Mouse (Mus musculus) cerebellum, adult (tissue): Measurements from ENCODE around the gene Spem1.

Experiments used
- ATAC-seq: cut with Nextera tagmentation; 2 replicates; pipeline ENCODE4 v1.9.2; 2017; ENCODE audit warnings: mild to moderate bottlenecking, moderate library complexity, mixed read lengths; ENCODE audit not compliant: insufficient number of reproducible peaks, low FRiP score, low TSS enrichment

Spem1 gene

GRCm38 (mm10) chr11:69801379-69801977 lies 20.5 kb downstream of the Spem1 start, which contains the start of gene Fgf11:
TSS of gene Fgf11 (minus strand) at chr11:69801857.
- ATAC-seq, result no peak

- ATAC-seq, result no peak
Measured at GRCm38 (mm10) chr11:69800392-69801197, 21.4 kb downstream of the Spem1 start.

GRCm38 (mm10) chr11:69800138-69800391 lies 21.9 kb downstream of the Spem1 start:
- no peak for ATAC-seq

GRCm38 (mm10) chr11:69799394-69800137 lies 22.4 kb downstream of the Spem1 start:
- ATAC-seq, result no peak

GRCm38 (mm10) chr11:69797924-69798323 lies 24.1 kb downstream of the Spem1 start:
- no peak for ATAC-seq

GRCm38 (mm10) chr11:69795983-69796435 lies 26.0 kb downstream of the Spem1 start:
- ATAC-seq, result no peak

- peak; percentile 95 for ATAC-seq
Measured at GRCm38 (mm10) chr11:69795168-69795982, 26.6 kb downstream of the Spem1 start, which contains the start of gene Chrnb1. TSS of gene Chrnb1 (minus strand) at chr11:69795943.

- ATAC-seq, result no peak
Measured at GRCm38 (mm10) chr11:69793429-69793828, 28.6 kb downstream of the Spem1 start.

GRCm38 (mm10) chr11:69791420-69791819 lies 30.6 kb downstream of the Spem1 start:
- no peak for ATAC-seq

- no peak for ATAC-seq
Measured at GRCm38 (mm10) chr11:69789431-69789830, 32.5 kb downstream of the Spem1 start.

- ATAC-seq, result no peak
Measured at GRCm38 (mm10) chr11:69787306-69787705, 34.7 kb downstream of the Spem1 start.

- ATAC-seq, result no peak
Measured at GRCm38 (mm10) chr11:69784793-69785272, 37.1 kb downstream of the Spem1 start.

GRCm38 (mm10) chr11:69781828-69782227 lies 40.2 kb downstream of the Spem1 start:
- ATAC-seq, result no peak

- ATAC-seq, result no peak
Measured at GRCm38 (mm10) chr11:69778985-69779384, 43.0 kb downstream of the Spem1 start.

- ATAC-seq, result no peak
Measured at GRCm38 (mm10) chr11:69778258-69778982, 43.6 kb downstream of the Spem1 start.

GRCm38 (mm10) chr11:69777504-69778257 lies 44.3 kb downstream of the Spem1 start:
- ATAC-seq, result no peak

- no peak for ATAC-seq
Measured at GRCm38 (mm10) chr11:69776488-69776887, 45.5 kb downstream of the Spem1 start.

GRCm38 (mm10) chr11:69775716-69776115 lies 46.3 kb downstream of the Spem1 start:
- no peak for ATAC-seq

GRCm38 (mm10) chr11:69774961-69775360 lies 47.0 kb downstream of the Spem1 start:
- ATAC-seq, result no peak
